In the genomic region with DNA sequence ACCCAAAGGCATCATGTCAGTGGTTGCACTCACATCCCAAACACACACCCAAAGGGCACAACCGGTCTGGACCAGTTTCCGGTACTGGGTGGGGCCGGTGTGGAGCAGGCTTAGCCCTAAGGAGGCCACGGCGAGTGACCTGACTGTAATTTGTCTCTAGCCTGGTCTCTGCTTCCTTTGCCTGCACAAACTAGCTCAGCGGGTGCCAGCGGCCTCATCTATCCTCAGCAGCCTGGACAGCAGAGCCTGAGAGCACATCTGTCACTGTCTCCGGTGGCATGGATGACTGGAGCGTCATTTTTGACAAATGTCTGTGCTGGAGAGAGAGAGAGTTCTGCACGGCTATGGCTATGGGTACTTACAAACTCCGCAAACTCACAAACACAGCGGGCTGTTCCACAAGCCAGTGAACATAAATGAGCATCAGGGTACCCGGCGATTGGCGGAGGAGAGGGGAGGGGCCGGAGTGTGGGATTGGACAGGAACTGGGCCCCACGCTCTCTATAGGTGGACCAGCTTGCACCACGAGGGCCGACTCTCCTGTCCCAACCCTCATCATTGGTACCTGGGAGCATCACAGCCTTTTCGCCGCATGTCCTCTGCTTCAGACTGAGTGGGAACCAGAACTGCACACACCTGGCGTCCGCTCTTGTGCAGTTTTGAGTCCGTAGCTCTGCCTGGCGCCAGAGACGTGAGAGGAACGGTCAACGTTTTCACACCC, we compare ENCODE assay signal across 9 mouse cellular contexts.
A peak's percentile ranks its signal among the peaks of the same experiment; 100 is the strongest.
DNase-seq lines count a peak whose midpoint lies in the region; ATAC-seq and TF ChIP-seq lines count a peak whose summit lies in the region.
"Had no signal": no experiment of that assay in that cellular context is flagged by ENCODE, and none has a peak within 500 bp of the region (broad histone marks: within the 10 kb centered on the region; RNA-seq: fewer than 3 reads in every experiment).

No protein-coding gene starts in this region.

- H3K9me3 ChIP-seq in hindbrain, postnatal 0 days (ENCODE audit: low read length) = no peaks in the 10 kb centered on the region
- no peaks in the 10 kb centered on the region for H3K9me3 ChIP-seq in neural tube, embryonic 14.5 days (ENCODE audit: control insufficient read depth, low read length)

- peak; percentile 61 for DNase-seq in right cerebral cortex, adult 18-20 months
- DNase-seq in right cerebral cortex, postnatal 4 days = no peak
- DNase-seq in hindbrain, postnatal 0 days (ENCODE audit: low spot score) = peak; percentile 48
- peak; percentile 54 to 59 for DNase-seq in left cerebral cortex, postnatal 10 days (ENCODE audit: extremely low spot score in 1 of 2, low spot score in 2 of 2)
- no peak for DNase-seq in gastrocnemius, adult 18-20 months (ENCODE audit: low spot score)
- no peak for DNase-seq in natural killer cell, adult 2 months (ENCODE audit: low spot score in 2 of 2)
- DNase-seq in gastrocnemius, postnatal 4 days (ENCODE audit: low spot score in 2 of 2) = no peak

- no peak for TF ChIP-seq CTCF in hindbrain, postnatal 0 days (IDR thresholded peaks at IDR 0.05; ENCODE audit: low read depth)

- H3K27ac ChIP-seq in hindbrain, postnatal 0 days = no peak overlapping the region
- H3K27ac ChIP-seq in neural tube, embryonic 14.5 days (ENCODE audit: low read depth, low read length) = no peak overlapping the region
- H3K27ac ChIP-seq: heart, embryonic 13.5 days had no signal

- intact Hi-C loops in left cerebral cortex, postnatal 10 days (cut with DNase I) = loop anchor here (10.0 kb wide), 1 partner anchor 379 kb away; no protein-coding TSS in a partner anchor

- H3K9ac ChIP-seq in hindbrain, postnatal 0 days (replicated peaks; ENCODE audit: low read length) = no peak overlapping the region
- H3K9ac ChIP-seq in neural tube, embryonic 14.5 days (replicated peaks; ENCODE audit: low read depth, low read length) = no peak overlapping the region
- H3K9ac ChIP-seq: heart, embryonic 13.5 days had no signal

- H3K4me1 ChIP-seq in hindbrain, postnatal 0 days (ENCODE audit: insufficient read depth, low read length) = 0 out of 2 replicates have a peak, but pooled peaks cover 3% of the 10 kb centered on the region
- no peaks in the 10 kb centered on the region for H3K4me1 ChIP-seq in neural tube, embryonic 14.5 days (ENCODE audit: control insufficient read depth, insufficient read depth, low read length)
- H3K4me1 ChIP-seq: heart, embryonic 13.5 days had no signal

- H3K4me3 ChIP-seq in hindbrain, postnatal 0 days (ENCODE audit: low read length) = no peak overlapping the region
- no peak overlapping the region for H3K4me3 ChIP-seq in neural tube, embryonic 14.5 days (ENCODE audit: low read depth, low read length)
- H3K4me3 ChIP-seq: heart, embryonic 13.5 days had no signal

- H3K36me3 ChIP-seq in hindbrain, postnatal 0 days (ENCODE audit: insufficient read depth, low read length) = no peaks in the 10 kb centered on the region
- no peaks in the 10 kb centered on the region for H3K36me3 ChIP-seq in neural tube, embryonic 14.5 days (ENCODE audit: control insufficient read depth, insufficient read depth, low read length)
- H3K36me3 ChIP-seq: heart, embryonic 13.5 days had no signal

- peak; percentile 88 for ATAC-seq in hindbrain, postnatal 0 days
- peak; percentile 68; the same call in 1 of the 2 replicates for ATAC-seq in neural tube, embryonic 14.5 days (ENCODE audit: low read depth)

- H3K4me2 ChIP-seq in hindbrain, postnatal 0 days (ENCODE audit: low read depth, low read length) = no peak overlapping the region; the same call in 1 of the 2 replicates
- H3K4me2 ChIP-seq in neural tube, embryonic 14.5 days (ENCODE audit: low read depth, low read length) = no peak overlapping the region
- H3K4me2 ChIP-seq: heart, embryonic 13.5 days had no signal

- 62% methylated on average over 28 of the region's 28 CpGs for WGBS in hindbrain, postnatal 0 days
- 71% methylated on average over 28 of the region's 28 CpGs for WGBS in neural tube, embryonic 14.5 days

- no peaks in the 10 kb centered on the region for H3K27me3 ChIP-seq in hindbrain, postnatal 0 days (ENCODE audit: insufficient read depth, low read length)
- no peaks in the 10 kb centered on the region for H3K27me3 ChIP-seq in neural tube, embryonic 14.5 days (ENCODE audit: control insufficient read depth, insufficient read depth, low read length)

Comparison
In these comparisons a context has a peak if more than half of its experiments do, and no peak if none do; other contexts are left out.
1. DNase-seq: peak in right cerebral cortex, adult 18-20 months (single experiment), hindbrain, postnatal 0 days (single experiment) and left cerebral cortex, postnatal 10 days (2 of 2); none in right cerebral cortex, postnatal 4 days (single experiment), gastrocnemius, adult 18-20 months (single experiment), natural killer cell, adult 2 months (0 of 2) and gastrocnemius, postnatal 4 days (0 of 2).